Mouse (Mus musculus) thymus, adult 2 months (tissue): ENCODE measurements around the gene Arfgap3.

Experiments used
- CTCF ChIP-seq: fragments of 200-500 bp; IDR thresholded peaks from 2 replicates; pipeline ENCODE4 v1.5.1; 2012; ENCODE audit warnings: mild to moderate bottlenecking, control low read depth, low read length, moderate library complexity, borderline replicate concordance; ENCODE audit not compliant: control insufficient read depth, poor library complexity, insufficient read depth; ENCODE audit errors: extremely low read depth
- POLR2A ChIP-seq: fragments of 200-500 bp; IDR thresholded peaks from 2 replicates; pipeline ENCODE4 v1.6.1; 2012; ENCODE audit warnings: mild to moderate bottlenecking, low read length, control low read depth, moderate library complexity; ENCODE audit not compliant: control insufficient read depth, poor library complexity, insufficient read depth; ENCODE audit errors: extremely low read depth

- no peak for TF ChIP-seq CTCF
- no peak for TF ChIP-seq POLR2A
These were observed 17.7 kb downstream of the Arfgap3 start for GRCm38 (mm10) chr15:83332373-83332772.
